Mouse (Mus musculus) duodenum, adult 2 months (tissue): ENCODE results near the gene Prf1. TPM values are rescaled to one million over a fixed set of nuclear protein-coding genes. Genes with fewer than 3 reads are reported as not detected.

Experiments used
- polyA plus RNA-seq: library from polyadenylated mRNA; depleted of rRNA; stranded (reverse); fragments of >200 nt; gene quantifications from 2 replicates; pipeline ENCODE4 v1.2.3, GENCODE M21; 2012; ENCODE audit warnings: low replicate concordance; rRNA removed

The Prf1 gene
- polyA plus RNA-seq: 0.58 and 1.2 TPM in 2 replicates

DNA sequence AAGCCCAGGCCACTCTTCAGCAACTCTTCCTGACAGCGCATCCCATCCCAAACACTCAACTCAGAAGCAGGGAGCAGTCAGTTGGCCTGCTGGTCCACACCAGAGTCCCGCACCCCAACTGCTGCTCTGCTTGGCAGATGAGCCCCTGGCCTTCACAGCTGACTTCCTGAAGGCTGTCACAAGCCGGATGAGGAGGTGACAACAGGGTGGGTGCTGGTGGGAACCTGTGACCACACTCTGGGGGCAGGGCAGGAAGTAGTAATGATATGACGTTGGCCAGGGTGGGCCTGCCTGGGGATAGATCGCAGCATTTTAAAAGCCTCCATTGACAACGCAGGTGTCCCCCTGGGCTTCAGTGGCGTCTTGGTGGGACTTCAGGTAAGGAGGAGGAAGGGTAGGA, at the start of gene Prf1:
Prf1 (plus strand) TSS at position 357 of the 400 bp plus-strand sequence.

DNA sequence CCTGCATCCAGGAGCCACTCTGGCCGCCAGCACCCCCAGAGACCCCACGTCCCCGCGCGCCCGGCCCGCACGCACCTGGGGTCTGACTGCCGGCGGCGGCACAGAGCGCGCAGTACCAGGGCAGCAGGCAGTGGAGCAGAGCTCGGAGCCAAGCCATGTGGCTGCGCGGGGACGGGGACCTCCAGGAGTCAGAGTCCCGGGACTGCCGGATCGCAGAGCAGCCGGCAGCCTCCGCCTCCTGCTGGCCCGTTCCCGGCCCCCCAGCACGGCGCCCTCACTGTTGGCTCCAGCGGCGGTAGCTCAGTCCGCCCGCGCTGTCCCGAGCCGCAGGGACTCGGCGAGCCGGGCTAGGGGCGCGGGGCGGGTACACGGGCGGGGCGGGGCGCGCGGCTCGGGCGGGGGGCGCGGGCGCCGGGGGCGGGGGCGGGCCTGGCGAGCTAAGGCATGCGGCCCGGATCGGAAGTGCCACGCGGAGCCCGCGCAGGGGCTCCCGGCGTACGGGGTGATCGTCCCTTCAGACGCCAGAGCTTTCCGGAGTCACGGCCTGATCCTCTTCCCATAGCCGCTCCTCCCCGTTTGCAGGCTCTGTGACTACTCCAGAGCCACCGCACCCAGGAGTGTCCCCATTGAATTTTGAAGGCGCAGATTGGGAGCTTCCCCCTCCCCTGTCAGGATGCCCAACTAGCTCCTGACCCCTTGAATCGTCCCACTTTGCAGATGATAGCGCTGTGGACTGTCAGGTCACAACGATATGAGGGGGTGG, 24.4 kb upstream of the Prf1 start, which contains the start of gene Adamts14:
Adamts14 (minus strand) TSS at position 358 of the 763 bp plus-strand sequence.

Other genes starting within 250 kb of the Prf1 start
- 11.8 and 15.8 TPM in 2 replicates for gene Pcbd1, start 208.5 kb upstream of the Prf1 start, polyA plus RNA-seq
- gene Sgpl1, start 150.1 kb upstream of the Prf1 start, polyA plus RNA-seq: 16.2 and 119 TPM in 2 replicates
- gene Tbata, start 125.9 kb upstream of the Prf1 start, polyA plus RNA-seq: not detected in 2 replicates
- 1.2 and 1.3 TPM in 2 replicates for gene Adamts14, start 24.4 kb upstream of the Prf1 start, polyA plus RNA-seq
- gene Pald1, start 85.7 kb downstream of the Prf1 start, polyA plus RNA-seq: 3.0 and 3.4 TPM in 2 replicates
- gene Nodal, start 120.1 kb downstream of the Prf1 start, polyA plus RNA-seq: 0.06 TPM in 1 of 2 replicates, not detected in the other
- gene Eif4ebp2, start 154.8 kb downstream of the Prf1 start, polyA plus RNA-seq: 63.7 and 79.4 TPM in 2 replicates
- 6.6 and 7.4 TPM in 2 replicates for gene Lrrc20, start 178.0 kb downstream of the Prf1 start, polyA plus RNA-seq